Mouse (Mus musculus) right cerebral cortex, postnatal 25 days (tissue): ENCODE data around the gene Mrpl45.
A peak's percentile ranks its signal among the peaks of the same experiment; 100 is the strongest.

Experiments
- DNase-seq: peaks from one replicate; pipeline ENCODE4 v3.0.0; 2022

The Mrpl45 gene

GRCm38 (mm10) chr11:97336238-97336637, 20.7 kb downstream of the Mrpl45 start:
- no peak for DNase-seq

- no peak for DNase-seq
These were observed 21.3 kb downstream of the Mrpl45 start for GRCm38 (mm10) chr11:97336751-97337345.

- no peak for DNase-seq
These were observed 21.8 kb downstream of the Mrpl45 start for GRCm38 (mm10) chr11:97337363-97337762.

- DNase-seq, result no peak
These were observed 22.9 kb downstream of the Mrpl45 start for GRCm38 (mm10) chr11:97338302-97338976.

- DNase-seq, result peak; percentile 19
These were observed 23.4 kb downstream of the Mrpl45 start for GRCm38 (mm10) chr11:97338977-97339315.

- no peak for DNase-seq
These were observed 27.7 kb downstream of the Mrpl45 start for GRCm38 (mm10) chr11:97343175-97343574.

GRCm38 (mm10) chr11:97343619-97344018, 28.1 kb downstream of the Mrpl45 start:
- DNase-seq, result no peak

GRCm38 (mm10) chr11:97345446-97345845, 29.9 kb downstream of the Mrpl45 start:
- no peak for DNase-seq

- no peak for DNase-seq
These were observed 30.9 kb downstream of the Mrpl45 start for GRCm38 (mm10) chr11:97346383-97346782.

- DNase-seq, result no peak
These were observed 31.8 kb downstream of the Mrpl45 start for GRCm38 (mm10) chr11:97347291-97347690.

- DNase-seq, result peak; percentile 48
These were observed 34.5 kb downstream of the Mrpl45 start for GRCm38 (mm10) chr11:97350035-97350434.

- no peak for DNase-seq
These were observed 36.6 kb downstream of the Mrpl45 start, which contains the start of gene Gpr179 for GRCm38 (mm10) chr11:97352027-97352684. Gene Gpr179 (minus strand): TSS chr11:97352077.

- DNase-seq, result no peak
These were observed 37.5 kb downstream of the Mrpl45 start for GRCm38 (mm10) chr11:97352935-97353597.

- DNase-seq, result no peak
These were observed 39.1 kb downstream of the Mrpl45 start for GRCm38 (mm10) chr11:97354646-97355045.

GRCm38 (mm10) chr11:97355247-97355646, 39.7 kb downstream of the Mrpl45 start:
- no peak for DNase-seq

GRCm38 (mm10) chr11:97357663-97358062, 42.1 kb downstream of the Mrpl45 start:
- peak; percentile 61 for DNase-seq

GRCm38 (mm10) chr11:97361948-97362648, 46.6 kb downstream of the Mrpl45 start, which contains the start of gene Socs7:
Gene Socs7 (plus strand): TSS chr11:97362551.
- DNase-seq, result peak; percentile 95

GRCm38 (mm10) chr11:97362649-97362942, 47.1 kb downstream of the Mrpl45 start:
- DNase-seq, result peak; percentile 44

GRCm38 (mm10) chr11:97362943-97363643, 47.6 kb downstream of the Mrpl45 start:
- DNase-seq, result peak; percentile 41

GRCm38 (mm10) chr11:97363644-97363995, 48.1 kb downstream of the Mrpl45 start:
- DNase-seq, result no peak

- no peak for DNase-seq
These were observed 50.0 kb downstream of the Mrpl45 start for GRCm38 (mm10) chr11:97365556-97365955.

- no peak for DNase-seq
These were observed 53.0 kb downstream of the Mrpl45 start for GRCm38 (mm10) chr11:97368501-97368900.
